9 mouse cellular contexts compared by ENCODE assay signal in genomic region chr9:121890441-121890941, GRCm38 (mm10). TPM values are rescaled to one million over a fixed set of nuclear protein-coding genes. Genes with fewer than 3 reads are reported as not detected.
DNase-seq lines count a peak whose midpoint lies in the region; ATAC-seq lines count a peak whose summit lies in the region.
"Had no signal": no experiment of that assay in that cellular context is flagged by ENCODE, and none has a peak within 500 bp of the region (broad histone marks: within the 10 kb centered on the region; RNA-seq: fewer than 3 reads in every experiment).

No protein-coding gene starts in this region.

- H3K4me3 ChIP-seq in hindbrain, embryonic 15.5 days, result no peak overlapping the region
- no peak overlapping the region for H3K4me3 ChIP-seq in limb, embryonic 12.5 days (replicated peaks)
- no peak overlapping the region for H3K4me3 ChIP-seq in forebrain, embryonic 15.5 days

- H3K4me1 ChIP-seq in hindbrain, embryonic 15.5 days (replicated peaks), result no peaks in the 10 kb centered on the region
- H3K4me1 ChIP-seq in limb, embryonic 12.5 days (replicated peaks), result peaks cover 7% of the 10 kb centered on the region; the same call in 1 of the 2 replicates
- no peaks in the 10 kb centered on the region for H3K4me1 ChIP-seq in forebrain, embryonic 15.5 days

- no peak overlapping the region for H3K27ac ChIP-seq in hindbrain, embryonic 15.5 days (replicated peaks)
- no peak overlapping the region for H3K27ac ChIP-seq in limb, embryonic 12.5 days
- no peak overlapping the region for H3K27ac ChIP-seq in forebrain, embryonic 15.5 days (replicated peaks)

- ATAC-seq in hindbrain, embryonic 15.5 days (ENCODE audit: low FRiP score, low read depth), result no peak
- no peak for ATAC-seq in limb, embryonic 12.5 days (ENCODE audit: insufficient number of reproducible peaks, insufficient read depth, low FRiP score, low TSS enrichment, low read depth)
- ATAC-seq in forebrain, embryonic 15.5 days (replicated peaks), result no peak

- 33% methylated on average over 18 of the region's 18 CpGs for WGBS in hindbrain, embryonic 15.5 days
- 39% methylated on average over 18 of the region's 18 CpGs for WGBS in limb, embryonic 12.5 days
- WGBS in forebrain, embryonic 15.5 days, result 60% methylated on average over 18 of the region's 18 CpGs

- H3K27me3 ChIP-seq in hindbrain, embryonic 15.5 days, result no peaks in the 10 kb centered on the region
- 0 out of 2 replicates have a peak, but pooled peaks cover 3% of the 10 kb centered on the region for H3K27me3 ChIP-seq in limb, embryonic 12.5 days
- no peaks in the 10 kb centered on the region for H3K27me3 ChIP-seq in forebrain, embryonic 15.5 days

- peak overlapping the region; percentile 15; the same call in 1 of the 2 replicates for H3K4me2 ChIP-seq in hindbrain, embryonic 15.5 days
- H3K4me2 ChIP-seq in limb, embryonic 12.5 days, result peak overlapping the region; percentile 25; the same call in 1 of the 2 replicates
- H3K4me2 ChIP-seq in forebrain, embryonic 15.5 days (replicated peaks), result no peak overlapping the region

- peak; percentile 77 for DNase-seq in 3T3-L1 (ENCODE audit: low read depth, low spot score)
- peak; percentile 90 for DNase-seq in adrenal gland, adult 8-10 months
- DNase-seq in gastrocnemius, postnatal 25 days, result peak; percentile 84
- DNase-seq in mesoderm, embryonic 11.5 days (ENCODE audit: low read depth, low spot score), result peak; percentile 42
- DNase-seq in thymus, postnatal 10 days (ENCODE audit: low spot score in 2 of 2), result peak; percentile 25 to 29

- no peak overlapping the region for H3K9ac ChIP-seq in hindbrain, embryonic 15.5 days
- 0 out of 2 replicates have a peak overlapping the region, but pooled peaks have one; percentile 18 for H3K9ac ChIP-seq in limb, embryonic 12.5 days (replicated peaks)
- H3K9ac ChIP-seq in forebrain, embryonic 15.5 days (replicated peaks), result no peak overlapping the region

- no peaks in the 10 kb centered on the region for H3K9me3 ChIP-seq in hindbrain, embryonic 15.5 days
- no peaks in the 10 kb centered on the region for H3K9me3 ChIP-seq in limb, embryonic 12.5 days
- H3K9me3 ChIP-seq in forebrain, embryonic 15.5 days, result no peaks in the 10 kb centered on the region

- H3K36me3 ChIP-seq in hindbrain, embryonic 15.5 days, result no peaks in the 10 kb centered on the region
- no peaks in the 10 kb centered on the region for H3K36me3 ChIP-seq in limb, embryonic 12.5 days
- no peaks in the 10 kb centered on the region for H3K36me3 ChIP-seq in forebrain, embryonic 15.5 days

RNA-seq across cellular contexts. Expression of gene Ackr2, which starts 7.7 kb away (rescaled TPM):
- 1 to 10 TPM in 1 of 4 experiments, under 1 TPM in 3; 0.77 to 2.1 (median 0.88) TPM for total RNA-seq in adrenal gland, adult 8-10 months (2022)
- total RNA-seq in gastrocnemius, postnatal 25 days (2021), result 1 to 10 TPM; 1.9 to 2.0 TPM
- polyA plus RNA-seq in hindbrain, embryonic 15.5 days (2015; fragmentation: Nextera tagmentation; extraction: Ambion mirVana), result 2.9 and 3.0 TPM in 2 replicates
- 0.50 TPM in 1 of 2 replicates, not detected in the other for polyA plus RNA-seq in limb, embryonic 12.5 days (2016; fragmentation: Nextera tagmentation; extraction: Ambion mirVana)
- polyA plus RNA-seq in forebrain, embryonic 15.5 days (2015; fragmentation: Nextera tagmentation; extraction: Ambion mirVana), result 1.9 and 2.7 TPM in 2 replicates

RNA-seq across cellular contexts. Expression of gene Cyp8b1, which starts 25.6 kb away (rescaled TPM):
- under 1 TPM; 0.54 to 0.84 (median 0.72) TPM for total RNA-seq in adrenal gland, adult 8-10 months (2022)
- total RNA-seq in gastrocnemius, postnatal 25 days (2021), result not detected
- polyA plus RNA-seq in hindbrain, embryonic 15.5 days (2015; fragmentation: Nextera tagmentation; extraction: Ambion mirVana), result not detected in 2 replicates
- not detected in 2 replicates for polyA plus RNA-seq in limb, embryonic 12.5 days (2016; fragmentation: Nextera tagmentation; extraction: Ambion mirVana)
- 0.15 TPM in 1 of 2 replicates, not detected in the other for polyA plus RNA-seq in forebrain, embryonic 15.5 days (2015; fragmentation: Nextera tagmentation; extraction: Ambion mirVana)
- total RNA-seq: layer of hippocampus, postnatal 14 days had no signal

RNA-seq across cellular contexts. Expression of gene Higd1a, which starts 32.3 kb away (rescaled TPM):
- 100 to 1,000 TPM in 1 of 4 experiments, 10 to 100 TPM in 3; 86.5 to 102 (median 87.4) TPM for total RNA-seq in adrenal gland, adult 8-10 months (2022)
- total RNA-seq in gastrocnemius, postnatal 25 days (2021), result 100 to 1,000 TPM; 110 to 115 TPM
- 157 and 160 TPM in 2 replicates for polyA plus RNA-seq in hindbrain, embryonic 15.5 days (2015; fragmentation: Nextera tagmentation; extraction: Ambion mirVana)
- polyA plus RNA-seq in limb, embryonic 12.5 days (2016; fragmentation: Nextera tagmentation; extraction: Ambion mirVana), result 152 and 161 TPM in 2 replicates
- polyA plus RNA-seq in forebrain, embryonic 15.5 days (2015; fragmentation: Nextera tagmentation; extraction: Ambion mirVana), result 124 and 129 TPM in 2 replicates

RNA-seq across cellular contexts. Expression of gene Ccdc13, which starts 51.2 kb away (rescaled TPM):
- total RNA-seq in adrenal gland, adult 8-10 months (2022), result 1 to 10 TPM in 3 of 4 experiments, under 1 TPM in 1; 0.73 to 2.2 (median 1.6) TPM
- under 1 TPM; 0.32 to 0.46 TPM for total RNA-seq in gastrocnemius, postnatal 25 days (2021)
- 3.2 and 3.5 TPM in 2 replicates for polyA plus RNA-seq in hindbrain, embryonic 15.5 days (2015; fragmentation: Nextera tagmentation; extraction: Ambion mirVana)
- 0.15 and 0.58 TPM in 2 replicates for polyA plus RNA-seq in limb, embryonic 12.5 days (2016; fragmentation: Nextera tagmentation; extraction: Ambion mirVana)
- polyA plus RNA-seq in forebrain, embryonic 15.5 days (2015; fragmentation: Nextera tagmentation; extraction: Ambion mirVana), result 1.9 and 3.0 TPM in 2 replicates

Comparison
In these comparisons a context has a peak if more than half of its experiments do, and no peak if none do; other contexts are left out.
1. DNase-seq: peak in every context shown above with its lines; median percentile 90 in adrenal gland, adult 8-10 months; 84 in gastrocnemius, postnatal 25 days; 77 in 3T3-L1; 42 in mesoderm, embryonic 11.5 days; 27 in thymus, postnatal 10 days.